Mouse (Mus musculus) liver, embryonic 14.5 days (tissue): ENCODE results near the gene Klhl36. TPM values are rescaled to one million over a fixed set of nuclear protein-coding genes. Genes with fewer than 3 reads are reported as not detected.

ENCODE experiments used
- ATAC-seq: fragments of 200-750 bp; cut with Nextera tagmentation; 2 replicates; pipeline ENCODE4 v1.8.0; 2017; ENCODE audit warnings: moderate number of reproducible peaks, mild to moderate bottlenecking, moderate library complexity; ENCODE audit not compliant: insufficient read depth
- DNase-seq, 3 experiments: peaks; one replicate each; pipeline ENCODE4 v3.0.0-alpha.2; 2012 to 2013; ENCODE audit warnings: low read depth in 3 of 3, low spot score in 3 of 3
- H3K27ac ChIP-seq: fragments of 300-500 bp; sonication (generic); 2 replicates; pipeline ENCODE4 v1.5.1; 2014; ENCODE audit warnings: moderate library complexity, mild to moderate bottlenecking, control low read depth, inconsistent platforms
- H3K27me3 ChIP-seq: fragments of 300-500 bp; sonication (generic); 2 replicates; pipeline ENCODE4 v1.6.1; 2014; ENCODE audit warnings: mild to moderate bottlenecking, low read length, moderate library complexity; ENCODE audit not compliant: control insufficient read depth, insufficient read depth
- H3K36me3 ChIP-seq: fragments of 300-500 bp; sonication (generic); replicated peaks from 2 replicates; pipeline ENCODE4 v1.6.1; 2014; ENCODE audit warnings: low read depth; ENCODE audit not compliant: control insufficient read depth, insufficient read depth
- H3K4me1 ChIP-seq, 2 experiments: fragments of 200-500 bp in 1 of 2; fragments of 300-500 bp in 1 of 2; sonication (generic) in 1 of 2; replicated peaks; 2 replicates each; pipeline ENCODE4 v1.6.1; 2012 to 2014; ENCODE audit warnings: antibody characterized with exemption in 1 of 2, inconsistent platforms in 1 of 2, low read length in 1 of 2; ENCODE audit not compliant: control insufficient read depth in 2 of 2, insufficient read depth in 2 of 2
- H3K4me2 ChIP-seq: fragments of 300-500 bp; sonication (generic); 2 replicates; pipeline ENCODE4 v1.6.1; 2014; ENCODE audit warnings: low read depth, mild to moderate bottlenecking, control low read depth, moderate library complexity
- H3K4me3 ChIP-seq, 2 experiments: fragments of 200-500 bp in 1 of 2; fragments of 300-500 bp in 1 of 2; sonication (generic) in 1 of 2; 2 replicates each; pipeline ENCODE4 v1.5.1; 2012 to 2014; ENCODE audit warnings: low read depth in 2 of 2, low read length in 2 of 2, mild to moderate bottlenecking in 2 of 2, control low read depth in 1 of 2, inconsistent platforms in 1 of 2, moderate library complexity in 1 of 2; ENCODE audit not compliant: insufficient read depth in 1 of 2
- H3K9ac ChIP-seq: fragments of 300-500 bp; sonication (generic); replicated peaks from 2 replicates; pipeline ENCODE4 v1.6.1; 2014; ENCODE audit warnings: mild to moderate bottlenecking, control low read depth, moderate library complexity
- H3K9me3 ChIP-seq: fragments of 300-500 bp; sonication (generic); 2 replicates; pipeline ENCODE4 v1.6.1; 2016; ENCODE audit warnings: low read length, mixed read lengths; ENCODE audit not compliant: control insufficient read depth
- CTCF ChIP-seq: IDR thresholded peaks from 2 replicates; pipeline ENCODE4 v1.5.1; 2016; ENCODE audit warnings: antibody characterized with exemption, low read depth, control low read depth
- EP300 ChIP-seq: IDR thresholded peaks from 2 replicates; pipeline ENCODE4 v1.6.1; 2016; ENCODE audit warnings: antibody characterized with exemption, low read depth
- WGBS: fragments of 180-500 bp; shearing (Covaris S2); extraction: QIAGEN DNeasy Blood & Tissue Kit; methylation state at CpG from one replicate; pipeline ENCODE4 v1.1.7; 2014; ENCODE audit not compliant: insufficient replicate concordance; 5-methylcytosine and 5-hydroxymethylcytosine counted together
- polyA plus RNA-seq, 2 experiments: library from polyadenylated mRNA; depleted of rRNA in 1 of 2; stranded (reverse) in 1 of 2; unstranded in 1 of 2; fragments of >200 nt; fragmentation: Nextera tagmentation in 1 of 2; extraction: Ambion mirVana in 1 of 2; gene quantifications; 2 replicates each; pipeline versions ENCODE4 v1.2.1 to v1.2.3; 2012 to 2014

The Klhl36 gene
- polyA plus RNA-seq, 2 experiments = 2.5 to 2.7 TPM

DNA sequence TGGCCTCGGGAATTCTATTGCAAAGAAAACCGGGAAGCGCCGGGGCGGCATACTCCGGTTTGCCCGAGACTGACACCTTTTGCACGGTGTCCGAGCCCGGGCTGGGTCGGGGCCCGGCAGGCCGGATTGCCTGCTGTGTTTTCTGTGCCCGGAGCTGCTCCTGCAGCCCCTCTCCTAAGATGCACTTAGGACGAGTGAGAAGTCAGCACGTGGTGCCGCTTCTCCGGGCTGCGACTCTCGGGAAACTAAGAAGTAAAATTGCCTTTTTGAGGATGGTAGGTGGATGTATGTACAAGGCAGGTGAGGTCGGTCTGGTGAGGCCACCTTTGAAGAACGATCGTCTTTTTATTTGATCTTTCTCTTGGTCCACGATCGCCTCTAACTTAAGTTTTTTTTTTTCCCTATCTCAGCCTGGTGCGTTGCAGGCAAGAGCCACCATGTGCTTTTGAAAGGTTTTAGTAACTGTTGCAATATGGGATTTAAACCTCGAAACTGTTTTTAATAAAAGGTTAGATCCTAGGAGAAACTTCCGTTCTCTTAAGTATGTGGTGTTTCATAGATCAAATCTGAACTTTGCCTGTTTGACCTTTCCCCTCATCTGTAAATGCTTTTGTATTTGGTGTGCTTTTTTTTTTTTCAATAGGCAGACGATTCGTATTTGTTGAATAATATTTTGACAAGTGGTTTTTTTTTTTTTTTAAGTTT, 49.3 kb downstream of the Klhl36 start:
- DNase-seq (no peak), ATAC-seq (peak; percentile 33)
- H3K27ac ChIP-seq = peak overlapping the region; percentile 92
- peak overlapping the region; percentile 97 for H3K9ac ChIP-seq
- TF ChIP-seq CTCF (no peak), EP300 (no peak)
- H3K27me3 ChIP-seq = no peaks in the 10 kb centered on the region
- peak overlapping the region; percentile 96 for H3K4me2 ChIP-seq
- H3K4me1 ChIP-seq = peaks cover 45 to 56% of the 10 kb centered on the region in 2 experiments
- under 1% methylated on average over 30 of the region's 30 CpGs for WGBS
- H3K9me3 ChIP-seq = no peaks in the 10 kb centered on the region
- H3K36me3 ChIP-seq = no peaks in the 10 kb centered on the region
- peak overlapping the region; percentile 80 to 92 for H3K4me3 ChIP-seq

DNA sequence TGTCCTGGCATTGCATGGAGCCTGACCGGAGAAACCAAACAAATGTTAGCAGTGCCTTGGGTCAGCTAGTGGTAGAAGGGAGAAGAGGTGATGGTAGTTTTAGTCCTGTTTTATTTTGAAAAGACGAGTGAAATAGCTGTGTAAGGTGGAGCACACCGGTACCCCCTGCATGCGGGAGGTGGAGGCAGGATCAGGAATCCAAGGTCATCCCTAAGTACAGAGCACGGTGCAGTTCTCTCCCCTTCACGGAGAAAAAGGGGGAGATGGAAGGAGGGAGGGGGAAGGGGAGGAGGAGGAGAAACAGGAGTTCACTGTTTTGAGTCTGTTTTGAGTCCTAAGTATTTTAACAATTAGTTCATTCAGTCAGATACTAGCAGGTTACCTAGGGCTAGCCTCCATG, 50.6 kb downstream of the Klhl36 start:
- H3K4me1 ChIP-seq = peaks cover 54 to 65% of the 10 kb centered on the region in 2 experiments
- DNase-seq = no peak
- no peak for ATAC-seq
- 48% methylated on average over 6 of the region's 6 CpGs for WGBS
- H3K9ac ChIP-seq = peak overlapping the region; percentile 97
- peak overlapping the region; percentile 96 for H3K4me2 ChIP-seq
- TF ChIP-seq EP300 (no peak), CTCF (no peak)
- no peaks in the 10 kb centered on the region for H3K9me3 ChIP-seq
- no peaks in the 10 kb centered on the region for H3K27me3 ChIP-seq
- H3K36me3 ChIP-seq = no peaks in the 10 kb centered on the region; the same call in 1 of the 2 replicates
- peak overlapping the region; percentile 80 to 92 for H3K4me3 ChIP-seq
- H3K27ac ChIP-seq = peak overlapping the region; percentile 53

DNA sequence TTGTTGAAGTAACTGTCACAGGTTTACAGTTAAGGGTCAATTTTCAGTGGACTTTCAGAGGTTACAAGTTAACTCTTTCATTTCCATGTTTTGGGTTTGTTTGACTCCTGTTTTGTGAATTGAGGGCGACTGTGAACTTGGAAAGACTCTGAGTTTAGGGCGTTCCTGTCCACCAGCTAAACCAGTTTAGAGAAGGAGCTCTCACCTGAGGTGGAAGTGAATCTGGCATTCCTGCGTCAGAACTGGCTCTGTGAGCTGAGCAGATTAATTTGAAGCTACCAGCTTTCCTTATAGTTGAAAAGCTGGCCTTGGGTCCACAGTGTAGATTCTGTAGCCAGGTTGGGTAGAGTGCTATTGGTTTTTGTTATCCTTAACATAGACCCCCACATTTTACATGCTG, 51.1 kb downstream of the Klhl36 start:
- DNase-seq = no peak
- Histone ChIP-seq H3K4me2 (peak overlapping the region; percentile 96), H3K4me3 (peak overlapping the region in 1 of 2 experiments; percentile 92; a peak in 2 of 4 replicates)

DNA sequence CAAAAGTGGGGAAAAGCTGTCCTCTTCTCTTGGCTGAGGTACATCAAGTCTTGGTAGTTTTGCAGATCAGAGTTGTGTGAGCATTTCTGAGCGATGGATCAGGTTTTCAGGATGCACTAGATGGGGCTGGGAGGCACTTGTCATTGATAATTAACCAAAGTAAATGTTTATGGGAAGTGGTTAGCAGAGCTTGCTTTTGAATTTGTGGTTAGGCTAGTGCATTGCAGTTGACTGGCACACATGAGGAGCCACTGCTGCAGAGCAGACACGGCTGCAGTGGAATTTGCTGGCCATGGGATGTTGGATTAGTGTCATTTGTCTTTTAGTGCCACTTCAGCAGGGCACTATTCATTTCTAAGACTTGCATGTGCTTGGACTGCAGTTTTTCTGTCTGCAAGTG, 52.1 kb downstream of the Klhl36 start:
- Histone ChIP-seq H3K4me3 (peak overlapping the region in 1 of 2 experiments; percentile 92; a peak in 1 of 4 replicates), H3K4me1 (peaks cover 60 to 68% of the 10 kb centered on the region in 2 experiments), H3K4me2 (peak overlapping the region; percentile 96), H3K27me3 (no peaks in the 10 kb centered on the region), H3K9me3 (no peaks in the 10 kb centered on the region), H3K27ac (peak overlapping the region; percentile 47), H3K36me3 (no peaks in the 10 kb centered on the region; the same call in 1 of the 2 replicates), H3K9ac (peak overlapping the region; percentile 38; the same call in 1 of the 2 replicates)
- ATAC-seq (no peak), DNase-seq (no peak)
- TF ChIP-seq CTCF = no peak
- no peak for TF ChIP-seq EP300
- WGBS = 18% methylated on average over 2 of the region's 2 CpGs

More for the DNA sequence above, 51.1 kb downstream of the Klhl36 start:
- Histone ChIP-seq H3K27me3 (no peaks in the 10 kb centered on the region), H3K27ac (peak overlapping the region; percentile 40), H3K36me3 (no peaks in the 10 kb centered on the region; the same call in 1 of the 2 replicates), H3K9ac (peak overlapping the region; percentile 97), H3K4me1 (peaks cover 53 to 64% of the 10 kb centered on the region in 2 experiments), H3K9me3 (no peaks in the 10 kb centered on the region)
- WGBS = 55% methylated on average over 3 of the region's 3 CpGs
- TF ChIP-seq EP300 (no peak), CTCF (no peak)
- ATAC-seq = no peak

DNA sequence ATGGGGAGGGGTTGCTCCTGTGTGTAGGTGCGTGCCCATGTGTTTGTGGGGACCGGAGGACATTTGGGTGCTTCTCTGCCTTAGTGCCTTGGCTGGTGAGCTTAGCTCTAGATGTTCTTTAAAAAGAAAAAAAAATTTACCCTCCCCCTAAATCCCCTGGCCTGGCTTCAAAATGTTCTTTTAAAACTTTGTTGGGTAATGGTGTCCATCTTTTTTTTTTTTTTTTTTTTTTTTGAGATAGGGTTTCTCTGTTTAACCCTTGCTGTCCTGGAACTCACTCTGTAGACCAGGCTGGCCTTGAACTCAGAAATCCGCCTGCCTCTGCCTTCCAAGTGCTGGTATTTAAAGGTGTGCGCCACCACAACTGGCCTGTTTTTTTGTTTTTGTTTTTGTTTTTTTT, 53.2 kb downstream of the Klhl36 start:
- H3K27ac ChIP-seq = peak overlapping the region; percentile 93

More for the DNA sequence above, 53.2 kb downstream of the Klhl36 start:
- Histone ChIP-seq H3K9ac (peak overlapping the region; percentile 37; the same call in 1 of the 2 replicates), H3K4me1 (peaks cover 63 to 70% of the 10 kb centered on the region in 2 experiments), H3K4me2 (peak overlapping the region; percentile 96), H3K4me3 (no peak overlapping the region), H3K27me3 (no peaks in the 10 kb centered on the region), H3K36me3 (peaks cover 2% of the 10 kb centered on the region; the same call in 1 of the 2 replicates), H3K9me3 (no peaks in the 10 kb centered on the region)
- no peak for ATAC-seq
- no peak for DNase-seq
- TF ChIP-seq EP300 (no peak), CTCF (no peak)
- WGBS = 82% methylated on average over 4 of the region's 4 CpGs
